Mouse (Mus musculus) bone marrow, adult 2 months (tissue): ENCODE measurements around the gene Nid1. TPM values are rescaled to one million over a fixed set of nuclear protein-coding genes. Genes with fewer than 3 reads are reported as not detected.
"Not testable (repeated sequence)": the region's sequence is repeated elsewhere in the genome, so short reads cannot be mapped to it uniquely, and the experiment has no call there.

Experiments used
- H3K27ac ChIP-seq: fragments of 200-500 bp; 2 replicates; pipeline ENCODE4 v1.5.1; 2012; ENCODE audit warnings: low read depth, mild to moderate bottlenecking, control low read depth, inconsistent platforms, low read length; ENCODE audit not compliant: control insufficient read depth, poor library complexity, insufficient read depth
- H3K4me1 ChIP-seq: fragments of 200-500 bp; 2 replicates; pipeline ENCODE4 v1.6.1; 2011; ENCODE audit warnings: low read length; ENCODE audit not compliant: control insufficient read depth, insufficient read depth
- H3K4me3 ChIP-seq: fragments of 200-500 bp; replicated peaks from 2 replicates; pipeline ENCODE3; 2011; ENCODE audit warnings: mild to moderate bottlenecking, low read depth, low read length, control low read depth; ENCODE audit not compliant: control insufficient read depth
- CTCF ChIP-seq: fragments of 200-500 bp; IDR thresholded peaks from 2 replicates; pipeline ENCODE4 v1.5.1; 2011; ENCODE audit warnings: low read length, control low read depth; ENCODE audit not compliant: control insufficient read depth, insufficient read depth
- WGBS: fragments of 180-500 bp; shearing (Covaris S2); methylation state at CpG from one replicate; pipeline ENCODE4 v1.1.7; 2018; 5-methylcytosine and 5-hydroxymethylcytosine counted together
- polyA plus RNA-seq: library from polyadenylated mRNA; stranded (reverse); fragments of >200 nt; gene quantifications from 2 replicates; pipeline ENCODE4 v1.2.4, GENCODE M21; 2011; ENCODE audit warnings: low replicate concordance; ENCODE audit not compliant: missing spikeins, insufficient read depth, insufficient read length

Nid1 gene
- polyA plus RNA-seq, 1 experiment, result 5.5 TPM

DNA sequence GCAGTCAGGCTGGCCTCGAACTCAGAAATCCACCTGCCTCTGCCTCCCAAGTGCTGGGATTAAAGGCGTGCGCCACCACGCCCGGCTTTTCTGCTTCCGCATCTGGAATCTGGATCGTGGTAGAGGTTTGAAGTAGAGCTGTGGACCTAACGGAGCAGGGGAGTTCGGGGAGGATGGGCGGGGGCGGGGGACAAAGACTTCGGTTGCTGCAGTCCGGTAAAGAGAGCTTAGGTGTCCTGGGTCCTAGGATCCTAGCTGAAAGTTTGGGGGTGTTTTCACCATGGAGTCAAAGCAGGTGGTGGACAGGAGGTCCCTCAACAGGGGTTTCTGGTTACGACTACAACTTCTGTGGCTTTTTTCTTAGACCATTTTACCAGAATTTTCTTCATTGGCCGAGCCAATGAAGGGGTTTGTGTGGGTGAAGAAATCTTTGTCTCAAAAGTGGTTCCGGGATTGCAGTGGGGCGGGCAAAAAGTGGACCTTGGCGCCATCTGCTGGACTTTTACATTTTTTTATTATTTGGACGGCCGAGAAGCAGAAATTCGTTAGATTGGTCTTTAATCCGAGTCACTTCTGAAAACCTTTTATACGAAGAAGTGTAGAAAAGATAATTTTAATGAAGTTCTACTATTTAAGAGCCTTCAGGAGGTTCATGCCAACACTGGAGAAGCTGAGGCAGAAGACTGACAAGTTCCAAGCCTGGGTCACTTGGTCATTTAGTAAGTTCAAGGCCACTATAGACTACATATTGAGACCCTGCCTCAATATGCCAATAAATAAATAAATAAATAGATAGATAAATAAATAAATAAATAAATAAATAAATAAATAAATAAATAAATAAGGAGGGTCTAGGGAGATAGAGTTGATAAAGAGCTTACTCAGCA is 22.0 kb upstream of the Nid1 start:
- peak; percentile 23; the same call in 1 of the 2 replicates for TF ChIP-seq CTCF
- not testable (repeated sequence) for H3K4me1 ChIP-seq, H3K27ac ChIP-seq, H3K4me3 ChIP-seq
- WGBS, result 28% methylated on average over 23 of the region's 23 CpGs

- H3K4me3 ChIP-seq, H3K4me1 ChIP-seq, H3K27ac ChIP-seq: not testable (repeated sequence)
- 71% methylated on average over 3 of the region's 4 CpGs for WGBS
Observed at GRCm38 (mm10) chr13:13416007-13416337, 21.4 kb upstream of the Nid1 start.

DNA sequence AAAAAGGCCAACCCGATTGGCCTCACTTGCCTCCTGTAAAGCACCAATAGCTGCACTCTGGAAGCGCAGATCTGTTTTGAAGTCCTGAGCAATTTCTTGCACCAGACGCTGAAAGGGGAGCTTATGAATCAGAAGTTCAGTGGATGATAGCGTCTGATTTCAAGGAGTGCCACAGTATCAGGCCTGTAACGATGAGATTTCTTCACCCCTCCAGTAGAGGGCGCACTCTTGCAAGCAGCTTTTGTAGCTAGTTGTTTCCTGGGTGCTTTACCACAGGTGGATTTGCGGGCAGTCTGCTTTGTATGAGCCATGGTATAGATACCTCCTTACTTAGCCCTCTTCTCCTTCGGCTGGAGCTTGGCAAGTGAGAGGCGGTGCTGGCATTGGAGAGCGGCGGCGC is 18.5 kb upstream of the Nid1 start:
- not testable (repeated sequence) for H3K4me3 ChIP-seq, H3K4me1 ChIP-seq, H3K27ac ChIP-seq
- 84% methylated on average over 7 of the region's 12 CpGs for WGBS

DNA sequence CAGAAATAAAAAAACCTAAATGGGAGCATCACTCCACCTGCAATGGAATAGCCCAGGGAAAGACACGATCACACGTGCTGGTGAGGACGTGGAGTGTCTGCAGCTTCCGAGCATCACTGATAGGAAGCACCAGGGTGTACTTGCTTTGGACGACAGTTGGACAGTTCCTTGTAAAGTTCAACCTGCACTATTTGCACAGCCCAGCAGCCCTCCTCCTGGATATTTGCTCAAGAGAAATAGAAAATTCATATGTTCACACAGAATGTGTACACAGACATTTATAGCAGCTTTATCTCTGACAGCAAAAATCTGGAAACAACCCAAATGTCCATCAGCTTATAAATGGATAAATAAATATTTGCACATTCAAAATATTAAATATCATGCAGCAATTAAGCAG is 14.1 kb upstream of the Nid1 start:
- H3K27ac ChIP-seq, H3K4me3 ChIP-seq, H3K4me1 ChIP-seq: not testable (repeated sequence)
- 66% methylated on average over 2 of the region's 5 CpGs for WGBS

DNA sequence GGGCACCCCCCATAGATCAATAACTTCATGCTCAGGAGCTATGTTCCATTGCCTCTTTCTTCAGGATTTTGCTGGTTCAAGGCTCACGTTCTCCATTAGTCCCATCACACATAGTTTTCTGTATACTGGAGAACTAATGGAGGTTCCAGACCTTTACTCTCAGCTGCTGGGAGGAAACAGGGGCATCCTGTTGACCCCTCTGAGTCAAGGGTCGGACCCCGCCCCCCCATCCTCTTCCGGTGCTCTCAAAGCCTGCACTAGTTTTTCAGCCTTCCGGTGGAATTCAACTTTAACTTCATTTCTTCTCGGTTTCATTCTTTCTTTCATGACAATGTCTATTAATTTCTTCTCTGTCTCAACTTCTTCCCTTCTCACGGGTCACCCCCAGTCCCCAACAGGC is 1.2 kb upstream of the Nid1 start:
- H3K27ac ChIP-seq, H3K4me1 ChIP-seq, H3K4me3 ChIP-seq: not testable (repeated sequence)
- 45% methylated on average over 5 of the region's 7 CpGs for WGBS

DNA sequence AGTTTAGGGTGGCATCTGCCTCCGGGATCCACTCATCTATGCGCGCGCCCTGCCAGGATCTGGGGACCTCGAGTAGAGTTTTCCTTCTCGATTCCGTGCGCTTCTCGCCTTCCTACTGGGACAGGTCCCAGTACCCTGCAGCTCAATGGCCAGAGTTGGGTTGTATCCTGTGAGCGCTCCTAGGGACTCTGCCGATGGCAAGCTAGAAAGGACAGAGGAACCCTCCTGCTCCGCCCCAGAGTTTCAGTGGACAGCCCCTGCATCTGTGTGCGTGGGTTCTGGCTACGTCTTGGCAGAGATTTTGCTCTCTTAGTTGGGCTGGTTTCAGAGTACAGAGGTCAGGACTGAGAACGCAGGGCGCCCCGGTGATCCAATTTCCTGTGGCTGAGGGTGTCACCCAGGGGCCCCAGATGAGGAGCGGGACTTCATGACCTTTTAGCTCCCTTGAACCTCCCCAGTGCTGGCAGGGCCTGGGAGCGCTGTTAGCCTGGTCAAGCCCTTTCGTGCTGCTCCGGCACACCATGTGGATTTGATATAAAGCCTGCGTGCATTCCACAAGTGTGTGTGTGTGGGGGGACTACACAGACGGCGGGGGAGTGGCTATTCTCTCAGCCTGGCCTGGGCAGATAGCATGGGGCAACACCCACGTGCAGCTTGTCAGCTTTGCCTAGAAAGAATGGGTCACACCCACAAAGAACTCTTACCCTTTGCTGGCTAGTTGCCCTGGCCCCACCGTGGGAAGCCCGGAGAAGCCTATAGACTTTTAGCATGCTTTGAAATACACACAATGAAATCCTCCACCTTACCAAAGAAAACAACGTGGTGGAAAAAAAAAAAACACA is 982 bp downstream of the Nid1 start:
- not testable (repeated sequence) for H3K27ac ChIP-seq, H3K4me1 ChIP-seq, H3K4me3 ChIP-seq
- WGBS, result 6% methylated on average over 18 of the region's 28 CpGs

GRCm38 (mm10) chr13:13445601-13446000 is 8.2 kb downstream of the Nid1 start:
- 87% methylated on average over 5 of the region's 5 CpGs for WGBS
- not testable (repeated sequence) for H3K27ac ChIP-seq, H3K4me3 ChIP-seq, H3K4me1 ChIP-seq

GRCm38 (mm10) chr13:13446711-13447443 is 9.5 kb downstream of the Nid1 start:
- not testable (repeated sequence) for H3K4me1 ChIP-seq, H3K4me3 ChIP-seq, H3K27ac ChIP-seq
- WGBS, result 67% methylated on average over 4 of the region's 4 CpGs

GRCm38 (mm10) chr13:13449981-13450380 is 12.6 kb downstream of the Nid1 start:
- not testable (repeated sequence) for H3K4me1 ChIP-seq, H3K27ac ChIP-seq, H3K4me3 ChIP-seq
- WGBS, result 88% methylated on average over 12 of the region's 12 CpGs

- H3K27ac ChIP-seq, H3K4me3 ChIP-seq, H3K4me1 ChIP-seq: not testable (repeated sequence)
- 57% methylated on average over 1 of the region's 1 CpGs for WGBS
Observed at GRCm38 (mm10) chr13:13450931-13451330, 13.6 kb downstream of the Nid1 start.

DNA sequence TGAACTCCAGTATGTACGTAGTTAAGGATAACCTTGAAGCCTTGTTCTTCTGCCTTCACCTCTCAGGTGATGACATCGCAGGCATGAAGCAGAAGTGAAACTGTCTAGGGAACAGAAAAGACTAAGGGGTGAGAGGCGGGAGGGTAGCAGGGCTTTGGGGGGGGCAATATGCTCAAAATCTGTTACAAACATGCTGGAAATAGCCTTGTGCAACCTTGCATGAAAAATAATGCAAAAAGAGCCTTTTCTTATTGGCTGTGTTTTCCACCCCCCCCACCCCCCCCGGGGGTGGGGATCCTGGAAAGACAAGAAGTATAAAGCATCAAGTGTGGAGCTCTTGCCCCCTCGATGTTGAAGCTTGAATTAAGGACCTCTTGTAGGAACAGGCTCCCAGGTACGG is 16.0 kb downstream of the Nid1 start:
- not testable (repeated sequence) for H3K4me3 ChIP-seq, H3K27ac ChIP-seq, H3K4me1 ChIP-seq
- WGBS, result 56% methylated on average over 6 of the region's 6 CpGs

- 82% methylated on average over 7 of the region's 7 CpGs for WGBS
- H3K4me3 ChIP-seq, result not testable (repeated sequence)
Observed at GRCm38 (mm10) chr13:13454249-13454648, 16.9 kb downstream of the Nid1 start.

More at GRCm38 (mm10) chr13:13454249-13454648, 16.9 kb downstream of the Nid1 start:
- H3K27ac ChIP-seq, H3K4me1 ChIP-seq: not testable (repeated sequence)
